Mouse (Mus musculus) liver, embryonic 14.5 days (tissue): ENCODE measurements at regions not wholly inside any gene's neighbourhood (a gene's known extent, or its start where the extent isn't known, plus 50 kb on each side); places are given as distances from the start of the nearest gene placed in this dataset.

Source experiments
- ATAC-seq: fragments of 200-750 bp; cut with Nextera tagmentation; 2 replicates; pipeline ENCODE4 v1.8.0; 2017; ENCODE audit warnings: moderate number of reproducible peaks, mild to moderate bottlenecking, moderate library complexity; ENCODE audit not compliant: insufficient read depth
- DNase-seq, 3 experiments: peaks; one replicate each; pipeline ENCODE4 v3.0.0-alpha.2; 2012 to 2013; ENCODE audit warnings: low read depth in 3 of 3, low spot score in 3 of 3
- H3K27ac ChIP-seq: fragments of 300-500 bp; sonication (generic); 2 replicates; pipeline ENCODE4 v1.5.1; 2014; ENCODE audit warnings: moderate library complexity, mild to moderate bottlenecking, control low read depth, inconsistent platforms
- H3K27me3 ChIP-seq: fragments of 300-500 bp; sonication (generic); 2 replicates; pipeline ENCODE4 v1.6.1; 2014; ENCODE audit warnings: mild to moderate bottlenecking, low read length, moderate library complexity; ENCODE audit not compliant: control insufficient read depth, insufficient read depth
- H3K36me3 ChIP-seq: fragments of 300-500 bp; sonication (generic); replicated peaks from 2 replicates; pipeline ENCODE4 v1.6.1; 2014; ENCODE audit warnings: low read depth; ENCODE audit not compliant: control insufficient read depth, insufficient read depth
- H3K4me1 ChIP-seq, 2 experiments: fragments of 200-500 bp in 1 of 2; fragments of 300-500 bp in 1 of 2; sonication (generic) in 1 of 2; replicated peaks; 2 replicates each; pipeline ENCODE4 v1.6.1; 2012 to 2014; ENCODE audit warnings: antibody characterized with exemption in 1 of 2, inconsistent platforms in 1 of 2, low read length in 1 of 2; ENCODE audit not compliant: control insufficient read depth in 2 of 2, insufficient read depth in 2 of 2
- H3K4me2 ChIP-seq: fragments of 300-500 bp; sonication (generic); 2 replicates; pipeline ENCODE4 v1.6.1; 2014; ENCODE audit warnings: low read depth, mild to moderate bottlenecking, control low read depth, moderate library complexity
- H3K4me3 ChIP-seq, 2 experiments: fragments of 200-500 bp in 1 of 2; fragments of 300-500 bp in 1 of 2; sonication (generic) in 1 of 2; 2 replicates each; pipeline ENCODE4 v1.5.1; 2012 to 2014; ENCODE audit warnings: low read depth in 2 of 2, low read length in 2 of 2, mild to moderate bottlenecking in 2 of 2, control low read depth in 1 of 2, inconsistent platforms in 1 of 2, moderate library complexity in 1 of 2; ENCODE audit not compliant: insufficient read depth in 1 of 2
- H3K9ac ChIP-seq: fragments of 300-500 bp; sonication (generic); replicated peaks from 2 replicates; pipeline ENCODE4 v1.6.1; 2014; ENCODE audit warnings: mild to moderate bottlenecking, control low read depth, moderate library complexity
- H3K9me3 ChIP-seq: fragments of 300-500 bp; sonication (generic); 2 replicates; pipeline ENCODE4 v1.6.1; 2016; ENCODE audit warnings: low read length, mixed read lengths; ENCODE audit not compliant: control insufficient read depth
- CTCF ChIP-seq: IDR thresholded peaks from 2 replicates; pipeline ENCODE4 v1.5.1; 2016; ENCODE audit warnings: antibody characterized with exemption, low read depth, control low read depth
- EP300 ChIP-seq: IDR thresholded peaks from 2 replicates; pipeline ENCODE4 v1.6.1; 2016; ENCODE audit warnings: antibody characterized with exemption, low read depth
- WGBS: fragments of 180-500 bp; shearing (Covaris S2); extraction: QIAGEN DNeasy Blood & Tissue Kit; methylation state at CpG from one replicate; pipeline ENCODE4 v1.1.7; 2014; ENCODE audit not compliant: insufficient replicate concordance; 5-methylcytosine and 5-hydroxymethylcytosine counted together

DNA sequence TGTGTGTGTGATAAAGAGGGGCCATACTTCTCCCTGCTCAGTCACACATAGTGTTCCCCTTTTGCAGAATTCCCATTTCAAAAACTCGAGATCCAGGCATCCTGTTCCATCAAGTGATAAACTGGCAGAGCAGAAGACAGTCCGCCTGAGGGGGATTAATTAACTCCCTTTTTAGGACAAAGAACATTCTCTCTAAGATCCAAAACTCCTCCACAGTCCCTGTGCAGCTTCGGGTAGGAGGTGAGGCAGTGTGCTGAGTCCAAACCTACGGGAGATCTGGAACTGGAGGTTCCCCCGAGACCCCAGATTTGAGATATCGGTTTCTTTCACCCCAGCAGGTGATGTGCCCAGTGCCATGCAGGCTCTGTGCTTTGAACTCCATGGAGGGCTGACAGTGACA is 129.2 kb downstream of the 9530068E07Rik start:
- H3K27ac ChIP-seq, result no peak overlapping the region
- no peaks in the 10 kb centered on the region; a peak in 2 of 4 replicates for H3K4me1 ChIP-seq
- 31% methylated on average over 6 of the region's 6 CpGs for WGBS
- H3K9ac ChIP-seq, result no peak overlapping the region
- no peak overlapping the region for H3K4me2 ChIP-seq
- DNase-seq (no peak), ATAC-seq (no peak)
- no peaks in the 10 kb centered on the region for H3K27me3 ChIP-seq
- H3K4me3 ChIP-seq, result no peak overlapping the region
- no peak for TF ChIP-seq CTCF
- no peak for TF ChIP-seq EP300
- H3K36me3 ChIP-seq, result no peaks in the 10 kb centered on the region
- H3K9me3 ChIP-seq, result no peaks in the 10 kb centered on the region

DNA sequence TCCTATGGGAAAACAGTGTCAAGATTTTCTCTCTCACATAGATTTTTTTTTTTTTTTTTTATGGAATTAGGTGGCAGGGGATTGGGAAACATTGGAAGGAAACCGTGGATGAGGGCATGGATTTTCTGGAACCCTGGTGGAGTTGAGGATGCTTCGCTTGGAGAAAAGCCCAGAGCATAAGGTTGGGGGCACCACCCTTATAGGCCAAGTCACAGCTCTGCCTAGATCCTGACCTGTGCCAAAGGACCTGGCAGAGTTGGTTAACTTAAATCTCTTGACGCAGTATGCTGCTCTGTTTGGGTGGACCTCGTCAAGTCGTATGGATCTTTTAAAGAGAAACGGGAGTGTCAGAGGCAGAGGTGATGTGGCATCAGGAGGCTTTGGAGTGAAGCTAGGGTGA is 130.1 kb downstream of the 9530068E07Rik start:
- TF ChIP-seq CTCF (no peak), EP300 (no peak)
- Histone ChIP-seq H3K27me3 (no peaks in the 10 kb centered on the region), H3K4me2 (no peak overlapping the region), H3K36me3 (no peaks in the 10 kb centered on the region), H3K27ac (no peak overlapping the region), H3K9me3 (no peaks in the 10 kb centered on the region), H3K9ac (no peak overlapping the region), H3K4me3 (no peak overlapping the region), H3K4me1 (no peaks in the 10 kb centered on the region; a peak in 2 of 4 replicates)
- WGBS, result 49% methylated on average over 6 of the region's 6 CpGs
- ATAC-seq (no peak), DNase-seq (no peak)

DNA sequence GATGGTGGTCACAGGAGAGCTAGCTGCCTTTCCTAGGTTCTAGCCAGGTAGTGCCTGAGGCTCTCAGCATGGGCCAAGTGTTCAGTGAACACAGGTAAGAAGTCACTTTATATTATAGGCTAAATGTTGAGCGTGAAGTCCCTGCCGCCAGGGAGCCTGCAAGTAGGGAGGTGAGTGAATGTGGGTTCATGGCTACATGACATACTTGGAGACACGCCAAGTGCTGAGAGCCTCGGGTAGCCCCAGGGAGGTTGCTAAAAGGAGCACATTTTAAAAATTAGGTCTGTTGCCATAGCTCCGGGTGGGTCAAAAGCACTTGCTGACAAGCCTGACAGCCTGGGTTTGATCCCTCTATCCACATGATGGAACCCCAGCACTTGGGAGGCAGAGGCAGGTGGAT is 137.2 kb downstream of the 9530068E07Rik start:
- TF ChIP-seq CTCF, result no peak
- TF ChIP-seq EP300, result no peak
- H3K9me3 ChIP-seq, result no peaks in the 10 kb centered on the region

DNA sequence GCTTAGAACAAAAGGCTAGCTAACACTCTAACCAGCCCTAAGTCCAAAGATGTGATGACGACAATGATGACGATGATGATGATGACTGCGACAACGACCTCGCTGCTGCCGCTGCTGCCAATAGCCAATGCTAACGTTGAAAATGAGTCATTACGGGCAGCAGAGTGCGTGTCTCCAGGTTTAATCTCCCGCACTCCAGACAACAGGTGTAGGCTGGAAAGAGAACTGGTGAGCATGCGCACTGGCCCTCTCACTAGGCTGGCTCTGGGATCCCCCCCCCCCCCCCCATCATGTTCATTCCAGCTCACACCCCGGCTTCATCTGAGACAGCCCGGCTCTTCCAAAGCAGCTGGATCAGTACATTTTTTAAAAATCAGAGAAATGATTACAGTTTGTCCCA is 138.4 kb downstream of the 9530068E07Rik start:
- no peaks in the 10 kb centered on the region for H3K36me3 ChIP-seq
- no peak overlapping the region for H3K9ac ChIP-seq
- ATAC-seq, result no peak
- no peak for DNase-seq
- H3K9me3 ChIP-seq, result no peaks in the 10 kb centered on the region
- no peaks in the 10 kb centered on the region for H3K4me1 ChIP-seq
- H3K27ac ChIP-seq, result no peak overlapping the region
- 66% methylated on average over 13 of the region's 13 CpGs for WGBS
- TF ChIP-seq EP300 (no peak), CTCF (no peak)
- H3K4me3 ChIP-seq, result no peak overlapping the region
- no peak overlapping the region for H3K4me2 ChIP-seq
- no peaks in the 10 kb centered on the region for H3K27me3 ChIP-seq

More for the DNA sequence above, 137.2 kb downstream of the 9530068E07Rik start:
- H3K36me3 ChIP-seq, result no peaks in the 10 kb centered on the region
- ATAC-seq (no peak), DNase-seq (no peak)
- WGBS, result 65% methylated on average over 5 of the region's 5 CpGs
- H3K4me2 ChIP-seq, result no peak overlapping the region
- H3K9ac ChIP-seq, result no peak overlapping the region
- H3K4me1 ChIP-seq, result no peaks in the 10 kb centered on the region
- no peaks in the 10 kb centered on the region for H3K27me3 ChIP-seq
- no peak overlapping the region for H3K27ac ChIP-seq
- H3K4me3 ChIP-seq, result no peak overlapping the region

DNA sequence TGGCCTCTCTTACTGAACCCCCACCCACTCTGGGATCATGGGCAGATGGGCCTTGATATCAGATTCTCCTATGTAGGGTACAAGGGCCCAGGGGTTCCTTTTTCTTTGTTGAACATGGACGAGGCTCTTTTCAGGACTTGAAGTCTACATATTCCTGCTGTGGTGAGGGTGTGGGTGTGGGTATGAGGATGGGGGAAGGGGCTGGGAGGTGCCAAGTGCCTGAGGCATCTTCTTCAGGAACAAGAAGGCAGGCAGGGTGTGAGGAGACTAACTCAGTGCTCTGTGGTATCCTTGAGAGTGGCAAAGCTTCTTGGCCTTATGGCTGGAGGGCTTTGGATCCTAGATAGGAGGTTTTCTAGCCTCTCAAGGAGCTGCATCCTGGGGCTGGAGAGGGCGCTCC is 140.0 kb downstream of the 9530068E07Rik start:
- DNase-seq (no peak), ATAC-seq (no peak)
- WGBS, result 47% methylated on average over 2 of the region's 2 CpGs
- Histone ChIP-seq H3K27ac (no peak overlapping the region), H3K27me3 (no peaks in the 10 kb centered on the region), H3K4me3 (no peak overlapping the region), H3K4me2 (no peak overlapping the region), H3K36me3 (no peaks in the 10 kb centered on the region), H3K9me3 (no peaks in the 10 kb centered on the region), H3K4me1 (no peaks in the 10 kb centered on the region), H3K9ac (no peak overlapping the region)
- TF ChIP-seq EP300, result no peak
- no peak for TF ChIP-seq CTCF
